Mouse (Mus musculus) liver, embryonic 14.5 days (tissue): ENCODE data around the gene 2610301B20Rik.

ENCODE experiments used
- CTCF ChIP-seq: IDR thresholded peaks from 2 replicates; pipeline ENCODE4 v1.5.1; 2016; ENCODE audit warnings: antibody characterized with exemption, low read depth, control low read depth
- EP300 ChIP-seq: IDR thresholded peaks from 2 replicates; pipeline ENCODE4 v1.6.1; 2016; ENCODE audit warnings: antibody characterized with exemption, low read depth

DNA sequence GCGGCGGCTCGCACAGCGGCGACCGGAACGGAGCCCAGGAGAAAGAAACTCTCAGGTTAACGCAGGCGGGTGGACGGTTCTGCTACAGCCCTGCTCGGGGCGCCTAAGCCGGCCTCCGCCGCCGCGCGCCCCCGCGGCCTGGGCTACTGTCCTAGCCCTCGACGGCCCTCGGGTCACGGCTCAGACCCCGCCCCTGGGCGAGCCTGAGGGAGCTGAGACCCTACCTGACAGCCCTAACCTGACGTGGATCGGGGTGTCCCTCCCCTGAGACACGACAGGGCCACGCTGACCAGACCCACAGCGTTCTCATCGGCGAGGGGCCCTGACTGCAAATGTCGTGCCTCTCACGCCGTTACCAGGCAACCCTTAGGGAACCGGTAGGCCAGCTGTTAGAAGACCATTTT lies 422 bp downstream of the 2610301B20Rik start:
- TF ChIP-seq CTCF (0 out of 2 replicates have a peak, but pooled peaks have one; percentile 3), EP300 (no peak)
